In the genomic region with DNA sequence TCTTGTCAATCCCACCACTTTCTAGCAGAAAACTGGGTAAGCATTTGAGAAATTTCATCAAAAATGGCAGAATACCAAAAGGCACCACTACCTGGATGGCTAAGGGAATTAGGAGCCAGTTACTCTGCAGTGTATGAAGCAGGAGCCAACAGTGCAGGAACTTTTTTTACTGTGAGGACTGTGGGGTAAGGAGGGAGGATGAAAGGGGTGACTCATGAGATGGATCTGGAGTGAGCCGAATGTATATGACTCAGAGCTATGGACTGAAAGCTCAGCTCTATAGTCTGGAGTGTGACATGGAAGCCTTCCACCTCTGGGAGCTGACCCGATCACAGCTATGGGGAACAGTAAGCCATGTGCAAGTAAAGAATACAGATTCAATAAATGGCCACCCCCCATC, we compare ENCODE assay signal across 24 mouse cellular contexts.
A peak's percentile ranks its signal among the peaks of the same experiment; 100 is the strongest.
DNase-seq lines count a peak whose midpoint lies in the region; ATAC-seq and TF ChIP-seq lines count a peak whose summit lies in the region.
"Had no signal": no experiment of that assay in that cellular context is flagged by ENCODE, and none has a peak within 500 bp of the region (broad histone marks: within the 10 kb centered on the region; RNA-seq: fewer than 3 reads in every experiment).

No protein-coding gene starts in this region.

- WGBS in heart, embryonic 10.5 days: 74% methylated on average over 2 of the region's 2 CpGs
- WGBS in lung, postnatal 0 days: 77% methylated on average over 2 of the region's 2 CpGs
- 92% methylated on average over 2 of the region's 2 CpGs for WGBS in midbrain, embryonic 11.5 days

- in situ Hi-C loops in Patski (cut with MboI; ENCODE audit: low pct_unique_long_range_greater_than_20kb): no loop called here

- H3K9ac ChIP-seq in lung, postnatal 0 days (replicated peaks; ENCODE audit: low read depth): no peak overlapping the region
- no peak overlapping the region for H3K9ac ChIP-seq in midbrain, embryonic 11.5 days (ENCODE audit: low read length)
- H3K9ac ChIP-seq: embryonic facial prominence, embryonic 15.5 days; forebrain, embryonic 13.5 days; forebrain, postnatal 0 days; heart, embryonic 15.5 days; hindbrain, embryonic 14.5 days had no signal

- peaks cover 7% of the 10 kb centered on the region; the same call in 1 of the 2 replicates for H3K36me3 ChIP-seq in heart, embryonic 10.5 days
- H3K36me3 ChIP-seq in lung, postnatal 0 days (ENCODE audit: insufficient read depth, low read length): no peaks in the 10 kb centered on the region
- peaks cover 3% of the 10 kb centered on the region; the same call in 1 of the 2 replicates for H3K36me3 ChIP-seq in midbrain, embryonic 11.5 days (ENCODE audit: control insufficient read depth, insufficient read depth, low read length)

- no peak for TF ChIP-seq EP300 in lung, postnatal 0 days (IDR thresholded peaks at IDR 0.05)

- no peaks in the 10 kb centered on the region for H3K9me3 ChIP-seq in heart, embryonic 10.5 days
- no peaks in the 10 kb centered on the region for H3K9me3 ChIP-seq in lung, postnatal 0 days (ENCODE audit: low read length)
- H3K9me3 ChIP-seq in midbrain, embryonic 11.5 days (ENCODE audit: control insufficient read depth, low read length): no peaks in the 10 kb centered on the region
- H3K9me3 ChIP-seq: embryonic facial prominence, embryonic 15.5 days; forebrain, embryonic 13.5 days; G1E; heart, embryonic 15.5 days had no signal

- ATAC-seq in lung, postnatal 0 days: peak; percentile 32; the same call in 1 of the 2 replicates
- ATAC-seq in Patski: peak; percentile 84
- no peak for ATAC-seq in midbrain, embryonic 11.5 days (ENCODE audit: low FRiP score)
- ATAC-seq: CD4-positive, CD25-positive, alpha-beta regulatory T cell, adult 4 months; forebrain, embryonic 13.5 days; forebrain, postnatal 0 days; intestine, embryonic 16.5 days had no signal

- H3K4me1 ChIP-seq in heart, embryonic 10.5 days: no peaks in the 10 kb centered on the region
- no peaks in the 10 kb centered on the region for H3K4me1 ChIP-seq in lung, postnatal 0 days (ENCODE audit: insufficient read depth, low read depth, low read length)
- no peaks in the 10 kb centered on the region for H3K4me1 ChIP-seq in midbrain, embryonic 11.5 days (ENCODE audit: control insufficient read depth, insufficient read depth, low read length)
- H3K4me1 ChIP-seq: embryonic facial prominence, embryonic 15.5 days; forebrain, embryonic 13.5 days had no signal

- no peak for TF ChIP-seq CTCF in lung, postnatal 0 days (IDR thresholded peaks at IDR 0.05)
- no peak for TF ChIP-seq CTCF in Patski (IDR thresholded peaks at IDR 0.05)

- DNase-seq in heart, adult 11 months: peak; percentile 34
- no peak for DNase-seq in heart, embryonic 10.5 days (ENCODE audit: low spot score)
- no peak for DNase-seq in lung, postnatal 0 days (ENCODE audit: low spot score)
- no peak for DNase-seq in lung, postnatal 10 days
- peak; percentile 44 for DNase-seq in Patski (ENCODE audit: low read depth, low spot score)
- no peak for DNase-seq in thymus, postnatal 0 days (ENCODE audit: low spot score)
- DNase-seq in midbrain, embryonic 11.5 days (ENCODE audit: low spot score, missing footprints): no peak
- no peak for DNase-seq in kidney, adult 11 months
- DNase-seq: adrenal gland, adult 2 months; adrenal gland, postnatal 25 days; cerebellum, postnatal 10 days; embryo, embryonic 11 days; forebrain, postnatal 0 days; gastrocnemius, postnatal 36 days; heart, adult 18-20 months; heart, postnatal 14 days had no signal

- CTCF ChIA-PET in Patski (lab: Charles Lee): interaction anchor here (0.9 kb wide), 1 partner anchor 15 kb away, joined by 3 read pairs; no protein-coding TSS in a partner anchor

- no peak overlapping the region for H3K4me3 ChIP-seq in heart, embryonic 10.5 days
- no peak overlapping the region for H3K4me3 ChIP-seq in lung, postnatal 0 days (ENCODE audit: low read depth, low read length)
- H3K4me3 ChIP-seq in midbrain, embryonic 11.5 days (ENCODE audit: low read depth, low read length): no peak overlapping the region
- H3K4me3 ChIP-seq: embryonic facial prominence, embryonic 15.5 days; forebrain, embryonic 13.5 days; heart, embryonic 15.5 days had no signal

- no peak overlapping the region for H3K4me2 ChIP-seq in lung, postnatal 0 days (replicated peaks; ENCODE audit: low read depth, low read length)
- no peak overlapping the region for H3K4me2 ChIP-seq in midbrain, embryonic 11.5 days
- H3K4me2 ChIP-seq: embryonic facial prominence, embryonic 15.5 days; forebrain, embryonic 13.5 days; heart, embryonic 11.5 days; heart, embryonic 15.5 days; hindbrain, embryonic 14.5 days had no signal

- POLR2A ChIA-PET in Patski (lab: Charles Lee): interaction anchor here (0.7 kb wide), 1 partner anchor 17 kb away, joined by 3 read pairs; no protein-coding TSS in a partner anchor

- H3K27ac ChIP-seq in heart, embryonic 10.5 days: no peak overlapping the region
- no peak overlapping the region for H3K27ac ChIP-seq in lung, postnatal 0 days (ENCODE audit: low read length)
- H3K27ac ChIP-seq in midbrain, embryonic 11.5 days (ENCODE audit: low read depth, low read length): no peak overlapping the region
- H3K27ac ChIP-seq: embryonic facial prominence, embryonic 15.5 days; forebrain, embryonic 13.5 days; heart, embryonic 15.5 days; hindbrain, embryonic 14.5 days had no signal

- no peaks in the 10 kb centered on the region for H3K27me3 ChIP-seq in heart, embryonic 10.5 days (ENCODE audit: insufficient read depth, poor library complexity, severe bottlenecking)
- H3K27me3 ChIP-seq in lung, postnatal 0 days (replicated peaks; ENCODE audit: insufficient read depth, low read length): no peaks in the 10 kb centered on the region
- H3K27me3 ChIP-seq in Patski: no peaks in the 10 kb centered on the region
- H3K27me3 ChIP-seq in midbrain, embryonic 11.5 days (ENCODE audit: control insufficient read depth, insufficient read depth, low read length): no peaks in the 10 kb centered on the region
- H3K27me3 ChIP-seq: embryonic facial prominence, embryonic 15.5 days; forebrain, embryonic 13.5 days; heart, embryonic 15.5 days had no signal

Comparison
In these comparisons a context has a peak if more than half of its experiments do, and no peak if none do; other contexts are left out.
1. DNase-seq: peak in heart, adult 11 months (single experiment) and Patski (single experiment); none in heart, embryonic 10.5 days (single experiment), lung, postnatal 0 days (single experiment), lung, postnatal 10 days (single experiment), thymus, postnatal 0 days (single experiment), midbrain, embryonic 11.5 days (single experiment) and kidney, adult 11 months (single experiment).